Mouse (Mus musculus) liver, adult 2 months (tissue): ENCODE measurements at regions not wholly inside any gene's neighbourhood (a gene's known extent, or its start where the extent isn't known, plus 50 kb on each side); places are given as distances from the start of the nearest gene placed in this dataset.
A peak's percentile ranks its signal among the peaks of the same experiment; 100 is the strongest.
"Not testable (repeated sequence)": the region's sequence is repeated elsewhere in the genome, so short reads cannot be mapped to it uniquely, and the experiment has no call there.

Source experiments
- DNase-seq: peaks from one replicate; pipeline ENCODE4 v3.0.0-alpha.2; 2011; ENCODE audit warnings: low read depth, low spot score; ENCODE audit errors: extremely low read depth
- H3K27ac ChIP-seq: fragments of 200-500 bp; replicated peaks from 2 replicates; pipeline ENCODE4 v1.5.1; 2012; ENCODE audit warnings: low read depth, mild to moderate bottlenecking, control low read depth, inconsistent platforms, low read length; ENCODE audit not compliant: insufficient read depth
- H3K27me3 ChIP-seq: fragments of 200-500 bp; 2 replicates; pipeline ENCODE4 v1.6.1; 2012; ENCODE audit warnings: mild to moderate bottlenecking, moderate library complexity, low read length, inconsistent platforms; ENCODE audit not compliant: control insufficient read depth, insufficient read depth
- H3K36me3 ChIP-seq: fragments of 200-500 bp; 2 replicates; pipeline ENCODE4 v1.6.1; 2012; ENCODE audit warnings: low read length, inconsistent platforms; ENCODE audit not compliant: control insufficient read depth, insufficient read depth
- H3K4me1 ChIP-seq: fragments of 200-500 bp; 2 replicates; pipeline ENCODE4 v1.6.1; 2011; ENCODE audit warnings: low read length; ENCODE audit not compliant: control insufficient read depth, insufficient read depth
- H3K4me3 ChIP-seq: fragments of 200-500 bp; 2 replicates; pipeline ENCODE4 v1.5.1; 2011; ENCODE audit warnings: low read depth, mild to moderate bottlenecking, control low read depth, low read length, moderate library complexity; ENCODE audit not compliant: insufficient read depth
- H3K79me2 ChIP-seq: fragments of 200-500 bp; 2 replicates; pipeline ENCODE4 v1.6.1; 2012; ENCODE audit warnings: inconsistent platforms, mild to moderate bottlenecking, low read length, moderate library complexity; ENCODE audit not compliant: control insufficient read depth, insufficient read depth
- H3K9ac ChIP-seq: fragments of 200-500 bp; 2 replicates; pipeline ENCODE4 v1.6.1; 2012; ENCODE audit warnings: low read depth, mild to moderate bottlenecking, control low read depth, inconsistent platforms, low read length
- CTCF ChIP-seq: fragments of 200-500 bp; IDR thresholded peaks from 2 replicates; pipeline ENCODE4 v1.5.1; 2011; ENCODE audit warnings: low read depth, low read length, control low read depth
- POLR2A ChIP-seq: fragments of 200-500 bp; IDR thresholded peaks from 2 replicates; pipeline ENCODE4 v1.6.1; 2011; ENCODE audit warnings: low read length, control low read depth; ENCODE audit not compliant: insufficient read depth; ENCODE audit errors: extremely low read depth
- WGBS: fragments of 180-500 bp; shearing (Covaris S2); methylation state at CpG from one replicate; pipeline ENCODE4 v1.1.7; 2018; 5-methylcytosine and 5-hydroxymethylcytosine counted together

GRCm38 (mm10) chrX:105655591-105655990 lies 108.5 kb upstream of the Fgf16 start:
- H3K27me3 ChIP-seq, H3K27ac ChIP-seq, H3K4me3 ChIP-seq, H3K9ac ChIP-seq, H3K36me3 ChIP-seq, H3K4me1 ChIP-seq, H3K79me2 ChIP-seq, DNase-seq: not testable (repeated sequence)
- WGBS = 91% methylated on average over 2 of the region's 2 CpGs

- H3K79me2 ChIP-seq = no peaks in the 10 kb centered on the region
- H3K27me3 ChIP-seq = no peaks in the 10 kb centered on the region
- H3K9ac ChIP-seq = no peak overlapping the region
- H3K4me1 ChIP-seq = no peaks in the 10 kb centered on the region
- 77% methylated on average over 2 of the region's 2 CpGs for WGBS
- no peak for DNase-seq
- no peaks in the 10 kb centered on the region for H3K36me3 ChIP-seq
- no peak for TF ChIP-seq CTCF
- no peak for TF ChIP-seq POLR2A
- H3K27ac ChIP-seq = no peak overlapping the region
- H3K4me3 ChIP-seq = no peak overlapping the region
Observed at GRCm38 (mm10) chrX:105670531-105670930, 93.5 kb upstream of the Fgf16 start.

GRCm38 (mm10) chrX:105671247-105671646 lies 92.8 kb upstream of the Fgf16 start:
- H3K79me2 ChIP-seq = no peaks in the 10 kb centered on the region
- no peak overlapping the region for H3K27ac ChIP-seq
- H3K4me3 ChIP-seq = no peak overlapping the region
- H3K9ac ChIP-seq = no peak overlapping the region
- no peaks in the 10 kb centered on the region for H3K27me3 ChIP-seq
- TF ChIP-seq POLR2A (no peak), CTCF (no peak)
- H3K36me3 ChIP-seq = no peaks in the 10 kb centered on the region
- H3K4me1 ChIP-seq = no peaks in the 10 kb centered on the region
- DNase-seq = no peak
- WGBS = 75% methylated on average over 4 of the region's 4 CpGs

- DNase-seq = no peak
- Histone ChIP-seq H3K27ac (no peak overlapping the region), H3K4me3 (no peak overlapping the region), H3K79me2 (no peaks in the 10 kb centered on the region), H3K36me3 (no peaks in the 10 kb centered on the region), H3K4me1 (no peaks in the 10 kb centered on the region), H3K9ac (no peak overlapping the region), H3K27me3 (no peaks in the 10 kb centered on the region)
- TF ChIP-seq POLR2A (no peak), CTCF (no peak)
- 70% methylated on average over 3 of the region's 3 CpGs for WGBS
Observed at GRCm38 (mm10) chrX:105674860-105675259, 89.2 kb upstream of the Fgf16 start.

- peak; percentile 17 for DNase-seq
- Histone ChIP-seq H3K27ac (no peak overlapping the region), H3K9ac (no peak overlapping the region), H3K36me3 (no peaks in the 10 kb centered on the region), H3K79me2 (no peaks in the 10 kb centered on the region), H3K4me1 (no peaks in the 10 kb centered on the region), H3K27me3 (no peaks in the 10 kb centered on the region), H3K4me3 (no peak overlapping the region)
- 52% methylated on average over 8 of the region's 8 CpGs for WGBS
- no peak for TF ChIP-seq CTCF
- no peak for TF ChIP-seq POLR2A
Observed at GRCm38 (mm10) chrX:105683678-105684077, 80.4 kb upstream of the Fgf16 start.

GRCm38 (mm10) chrX:105684433-105684832 lies 79.6 kb upstream of the Fgf16 start:
- no peak for TF ChIP-seq CTCF
- TF ChIP-seq POLR2A = no peak
- 25% methylated on average over 4 of the region's 4 CpGs for WGBS
- Histone ChIP-seq H3K27ac (no peak overlapping the region), H3K79me2 (no peaks in the 10 kb centered on the region), H3K4me3 (no peak overlapping the region), H3K27me3 (no peaks in the 10 kb centered on the region), H3K9ac (no peak overlapping the region), H3K36me3 (no peaks in the 10 kb centered on the region), H3K4me1 (no peaks in the 10 kb centered on the region)
- peak; percentile 8 for DNase-seq
